Mouse (Mus musculus) heart, embryonic 14.5 days (tissue): ENCODE data around the gene Nt5c. TPM values are rescaled to one million over a fixed set of nuclear protein-coding genes. Genes with fewer than 3 reads are reported as not detected.

Experiments
- ATAC-seq: fragments of 200-750 bp; cut with Nextera tagmentation; 2 replicates; pipeline ENCODE4 v1.8.0; 2017; ENCODE audit warnings: low read depth, moderate TSS enrichment; ENCODE audit not compliant: insufficient number of reproducible peaks, insufficient read depth, low FRiP score
- H3K27ac ChIP-seq, 2 experiments: fragments of 200-500 bp in 1 of 2; fragments of 300-500 bp in 1 of 2; sonication (generic) in 1 of 2; replicated peaks in 1 of 2; 2 replicates each; pipeline ENCODE4 v1.5.1; 2012 to 2014; ENCODE audit warnings: low read depth in 2 of 2, low read length in 2 of 2, control low read depth in 1 of 2, mild to moderate bottlenecking in 1 of 2, mixed read lengths in 1 of 2; ENCODE audit not compliant: control insufficient read depth in 1 of 2, insufficient read depth in 1 of 2
- H3K27me3 ChIP-seq: fragments of 300-500 bp; sonication (generic); 2 replicates; pipeline ENCODE4 v1.6.1; 2014; ENCODE audit warnings: mild to moderate bottlenecking, low read length, control low read depth; ENCODE audit not compliant: control insufficient read depth, insufficient read depth
- H3K36me3 ChIP-seq: fragments of 300-500 bp; sonication (generic); 2 replicates; pipeline ENCODE4 v1.6.1; 2014; ENCODE audit warnings: mild to moderate bottlenecking, control low read depth, low read length, mixed read lengths; ENCODE audit not compliant: control insufficient read depth, insufficient read depth
- H3K4me1 ChIP-seq, 2 experiments: fragments of 200-500 bp in 1 of 2; fragments of 300-500 bp in 1 of 2; sonication (generic) in 1 of 2; 2 replicates each; pipeline ENCODE4 v1.6.1; 2012 to 2014; ENCODE audit warnings: low read length in 2 of 2, control low read depth in 1 of 2, mixed read lengths in 1 of 2; ENCODE audit not compliant: control insufficient read depth in 2 of 2, insufficient read depth in 2 of 2
- H3K4me2 ChIP-seq: fragments of 300-500 bp; sonication (generic); 2 replicates; pipeline ENCODE4 v1.6.1; 2014; ENCODE audit warnings: mild to moderate bottlenecking, low read length
- H3K4me3 ChIP-seq, 2 experiments: fragments of 200-500 bp in 1 of 2; fragments of 300-500 bp in 1 of 2; sonication (generic) in 1 of 2; 2 replicates each; pipeline ENCODE4 v1.5.1; 2012 to 2014; ENCODE audit warnings: low read length in 2 of 2, mild to moderate bottlenecking in 2 of 2, control low read depth in 1 of 2, low read depth in 1 of 2, moderate library complexity in 1 of 2; ENCODE audit not compliant: control insufficient read depth in 1 of 2, insufficient read depth in 1 of 2
- H3K9ac ChIP-seq: fragments of 300-500 bp; sonication (generic); 2 replicates; pipeline ENCODE4 v1.6.1; 2014; ENCODE audit warnings: mild to moderate bottlenecking, low read length
- H3K9me3 ChIP-seq: fragments of 300-500 bp; sonication (generic); 2 replicates; pipeline ENCODE4 v1.6.1; 2016; ENCODE audit warnings: low read length, control low read depth; ENCODE audit not compliant: control insufficient read depth
- WGBS: fragments of 180-500 bp; shearing (Covaris S2); extraction: QIAGEN DNeasy Blood & Tissue Kit; methylation state at CpG from one replicate; pipeline ENCODE4 v1.1.7; 2014; 5-methylcytosine and 5-hydroxymethylcytosine counted together
- polyA plus RNA-seq: library from polyadenylated mRNA; unstranded; fragments of >200 nt; fragmentation: Nextera tagmentation; extraction: Ambion mirVana; gene quantifications from 2 replicates; pipeline ENCODE4 v1.2.1, GENCODE M21; 2014

The Nt5c gene
- polyA plus RNA-seq, 1 experiment from 2014 or later = 54.5 TPM

DNA sequence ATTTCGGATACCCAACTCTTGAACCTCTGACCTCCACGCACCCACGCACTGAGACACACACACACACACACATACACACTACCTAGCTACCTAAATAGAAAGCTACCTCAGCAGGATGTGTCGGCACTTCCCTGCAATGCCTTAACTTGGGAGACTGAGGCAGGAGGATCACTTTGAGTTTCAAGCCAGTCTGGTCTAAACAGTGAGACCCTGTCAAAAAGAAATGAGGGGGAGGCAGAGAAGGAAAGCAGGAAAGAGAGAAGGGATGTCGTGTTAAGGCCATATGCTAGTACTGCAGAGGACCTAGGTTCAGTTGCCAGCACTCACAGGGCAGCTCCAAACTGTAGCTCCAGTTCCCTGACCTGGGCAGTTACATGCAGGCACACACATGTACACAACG is 23.4 kb upstream of the Nt5c start:
- Histone ChIP-seq H3K9me3 (no peaks in the 10 kb centered on the region), H3K4me3 (no peak overlapping the region), H3K4me2 (peak overlapping the region; percentile 53), H3K27me3 (no peaks in the 10 kb centered on the region), H3K27ac (no peak overlapping the region), H3K36me3 (no peaks in the 10 kb centered on the region), H3K9ac (no peak overlapping the region), H3K4me1 (peaks cover 22 to 39% of the 10 kb centered on the region in 2 experiments)
- 68% methylated on average over 6 of the region's 6 CpGs for WGBS
- ATAC-seq = no peak

DNA sequence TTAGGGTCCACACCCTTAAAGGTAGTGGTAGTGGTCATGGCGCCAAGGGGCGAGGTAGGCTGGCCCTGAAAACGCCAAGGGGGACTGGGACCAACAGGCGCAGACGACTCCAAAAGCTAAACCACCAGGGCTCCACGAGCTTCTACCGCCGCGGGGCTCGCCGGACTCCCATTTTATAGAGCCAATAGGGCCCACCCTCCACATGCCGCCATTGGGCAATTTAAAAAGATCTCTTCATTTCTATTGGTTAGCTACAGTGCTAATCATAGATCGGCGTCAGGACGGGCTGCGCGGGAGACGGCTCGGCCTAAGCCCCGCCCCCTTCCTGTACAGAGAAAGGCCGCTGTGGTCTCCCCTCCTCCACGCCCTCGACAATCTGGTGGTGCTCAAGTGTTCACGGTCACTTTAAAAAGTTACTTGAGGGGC is 22.6 kb upstream of the Nt5c start, which contains the start of gene Jpt1:
Gene Jpt1 (minus strand): TSS at position 150 of the 426 bp plus-strand sequence.
- H3K4me2 ChIP-seq = peak within 1 kb of the TSS; percentile 79
- H3K4me1 ChIP-seq = peaks cover 24 to 40% of the 10 kb centered on the region in 2 experiments
- no peaks in the 10 kb centered on the region for H3K27me3 ChIP-seq
- peak within 1 kb of the TSS; percentile 82 to 91 for H3K27ac ChIP-seq
- WGBS = under 1% methylated on average over 24 of the region's 24 CpGs
- H3K36me3 ChIP-seq = no peaks in the 10 kb centered on the region
- peak within 1 kb of the TSS; percentile 82 to 97 for H3K4me3 ChIP-seq
- ATAC-seq = peak; percentile 95
- H3K9ac ChIP-seq = peak within 1 kb of the TSS; percentile 98
- H3K9me3 ChIP-seq = no peaks in the 10 kb centered on the region

DNA sequence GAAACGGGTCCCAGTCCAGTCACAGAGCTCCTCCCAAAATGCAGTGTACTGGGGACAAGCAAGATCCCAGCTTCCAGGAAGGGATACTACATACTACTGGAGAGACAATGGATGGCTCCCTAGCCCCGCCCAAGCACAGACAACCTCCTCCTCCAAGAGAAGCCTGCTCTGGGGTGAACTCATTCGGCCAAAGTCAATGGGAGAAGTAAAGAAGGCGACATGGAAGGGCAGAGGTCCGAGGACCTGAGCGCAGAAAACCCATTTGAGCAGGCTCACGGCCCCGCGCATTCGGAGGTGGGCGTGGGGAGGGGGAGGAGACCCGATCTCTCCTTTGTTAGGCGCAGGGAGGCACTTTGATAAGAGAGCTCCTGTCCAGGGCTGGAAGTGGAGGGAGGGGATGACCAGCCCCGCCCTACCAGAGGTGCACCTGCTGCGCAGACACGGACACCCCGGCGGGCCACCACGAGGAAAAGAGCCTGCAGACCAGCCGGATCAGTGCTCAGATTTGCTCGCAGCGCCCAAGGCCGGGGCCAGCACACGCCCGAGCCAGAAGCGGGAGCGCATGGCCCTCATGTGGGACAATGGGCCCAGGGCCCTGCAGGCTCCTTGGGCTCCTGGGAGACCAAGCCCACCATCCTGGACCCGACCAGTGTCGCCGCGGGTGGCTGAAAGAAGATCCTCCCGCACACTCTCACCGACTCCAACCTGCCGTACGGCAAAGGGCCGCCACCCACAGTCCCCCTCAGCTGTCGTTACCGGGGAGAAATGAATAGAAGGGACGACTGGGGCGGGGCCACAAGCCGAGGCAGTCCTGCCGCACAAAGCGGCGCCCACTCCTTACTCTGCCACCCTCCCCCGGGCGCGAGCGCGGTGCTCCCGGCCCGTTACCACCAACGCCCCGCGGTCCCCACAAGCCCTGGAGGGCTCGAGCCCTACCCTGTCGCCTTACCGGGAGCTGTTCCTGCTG is 21.9 kb upstream of the Nt5c start:
- peaks cover 3% of the 10 kb centered on the region; the same call in 1 of the 2 replicates for H3K36me3 ChIP-seq
- no peaks in the 10 kb centered on the region for H3K9me3 ChIP-seq
- H3K4me1 ChIP-seq = peaks cover 23 to 40% of the 10 kb centered on the region in 2 experiments
- under 1% methylated on average over 57 of the region's 57 CpGs for WGBS
- peak overlapping the region; percentile 79 for H3K4me2 ChIP-seq
- peak overlapping the region; percentile 98 for H3K9ac ChIP-seq
- H3K27me3 ChIP-seq = no peaks in the 10 kb centered on the region
- H3K27ac ChIP-seq = peak overlapping the region; percentile 82 to 91
- peak; percentile 53 for ATAC-seq
- peak overlapping the region; percentile 82 to 97 for H3K4me3 ChIP-seq

DNA sequence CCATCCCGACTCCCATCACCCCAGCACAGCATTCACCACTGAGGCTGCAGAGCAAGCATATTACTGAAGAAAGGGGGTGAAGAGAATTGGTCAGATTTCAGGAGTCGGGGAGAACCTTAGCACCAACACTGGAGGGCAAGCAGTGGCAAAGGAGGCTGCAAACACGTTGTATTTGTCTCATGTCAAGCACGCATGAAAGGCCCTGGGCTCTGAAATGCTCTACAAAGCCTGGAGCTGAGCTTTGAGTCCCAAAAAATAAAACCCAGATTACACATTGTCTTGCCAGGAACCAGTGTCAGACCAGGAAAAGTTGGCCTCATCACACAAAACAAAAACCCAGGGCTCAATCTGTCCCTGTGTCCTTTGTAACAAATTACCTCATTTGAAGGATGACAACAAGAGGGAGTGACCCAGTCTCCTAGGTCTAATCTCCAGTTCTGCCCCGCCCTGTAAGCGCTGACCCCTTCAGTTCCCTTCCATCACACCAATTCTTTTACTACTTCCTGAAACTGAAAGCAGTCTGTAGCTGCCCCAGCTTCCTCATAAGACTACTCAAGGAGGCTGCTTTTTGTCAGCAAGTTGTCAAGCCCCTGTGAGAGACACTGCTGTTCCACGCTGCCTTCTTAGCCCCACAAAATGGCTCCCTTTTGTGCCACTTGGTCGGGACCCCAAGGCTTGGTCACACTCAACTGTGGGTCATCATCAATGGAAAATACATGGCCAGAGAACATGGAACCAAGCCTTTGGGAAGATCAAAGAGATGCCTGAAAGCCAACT is 20.9 kb upstream of the Nt5c start:
- no peak for ATAC-seq
- WGBS = 36% methylated on average over 8 of the region's 8 CpGs
- Histone ChIP-seq H3K9ac (peak overlapping the region; percentile 98), H3K9me3 (no peaks in the 10 kb centered on the region), H3K4me3 (peak overlapping the region; percentile 82 to 97), H3K4me2 (peak overlapping the region; percentile 79), H3K27ac (peak overlapping the region; percentile 82 to 91), H3K4me1 (peaks cover 22 to 46% of the 10 kb centered on the region in 2 experiments), H3K27me3 (no peaks in the 10 kb centered on the region), H3K36me3 (peaks cover 3% of the 10 kb centered on the region; the same call in 1 of the 2 replicates)

DNA sequence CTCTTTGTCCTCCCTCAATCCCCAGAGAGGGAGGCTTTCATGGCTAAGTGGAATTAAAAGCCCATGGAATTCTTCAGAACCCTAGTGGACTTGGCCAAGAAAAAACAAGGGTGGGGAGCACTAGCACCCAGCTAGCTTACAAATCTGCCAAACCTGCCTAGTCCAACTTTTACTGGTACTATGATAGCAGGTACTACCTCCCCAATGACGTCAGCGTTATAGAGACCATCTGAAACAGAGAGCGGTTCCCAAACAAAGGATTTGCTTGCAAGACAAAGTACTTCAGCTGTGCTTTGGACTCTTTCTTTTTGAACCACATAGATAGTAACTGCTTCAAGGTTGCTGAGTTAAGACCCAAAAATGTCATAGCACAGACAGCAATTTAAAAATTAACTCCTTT is 20.3 kb upstream of the Nt5c start:
- peak overlapping the region; percentile 25 to 91; a peak in 3 of 4 replicates for H3K27ac ChIP-seq
- H3K4me1 ChIP-seq = peaks cover 26 to 52% of the 10 kb centered on the region in 2 experiments
- H3K27me3 ChIP-seq = no peaks in the 10 kb centered on the region
- H3K4me3 ChIP-seq = peak overlapping the region; percentile 82 to 97
- WGBS = 56% methylated on average over 3 of the region's 3 CpGs
- H3K9ac ChIP-seq = peak overlapping the region; percentile 98
- H3K36me3 ChIP-seq = peaks cover 5% of the 10 kb centered on the region; the same call in 1 of the 2 replicates
- ATAC-seq = no peak
- H3K9me3 ChIP-seq = no peaks in the 10 kb centered on the region
- peak overlapping the region; percentile 79 for H3K4me2 ChIP-seq

DNA sequence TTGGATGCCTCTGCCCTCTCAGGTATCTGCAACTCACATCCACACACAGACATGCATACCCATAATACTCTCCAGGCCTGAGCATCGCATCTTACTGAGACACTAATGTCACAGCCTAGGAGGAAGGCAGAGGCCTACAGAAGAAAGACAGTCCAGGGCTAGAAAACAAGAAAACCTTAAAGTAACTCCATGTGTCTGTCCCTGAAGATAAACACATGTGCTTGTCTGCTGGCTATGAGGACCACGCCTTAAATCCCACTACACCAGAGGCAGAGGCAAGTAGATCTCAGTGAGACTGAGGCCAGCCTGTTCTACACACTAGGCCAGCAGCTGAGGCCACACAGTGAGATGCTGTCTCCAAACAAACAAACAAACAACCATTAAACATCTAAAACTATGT is 19.5 kb upstream of the Nt5c start:
- Histone ChIP-seq H3K27ac (peak overlapping the region in 1 of 2 experiments; percentile 64; a peak in 2 of 4 replicates), H3K4me3 (peak overlapping the region in 1 of 2 experiments; percentile 17; a peak in 2 of 4 replicates), H3K4me2 (peak overlapping the region; percentile 79), H3K9ac (peak overlapping the region; percentile 98), H3K4me1 (peaks cover 32 to 58% of the 10 kb centered on the region in 2 experiments), H3K27me3 (no peaks in the 10 kb centered on the region), H3K36me3 (peaks cover 7% of the 10 kb centered on the region; the same call in 1 of the 2 replicates), H3K9me3 (no peaks in the 10 kb centered on the region)
- ATAC-seq = no peak
- WGBS = 72% methylated on average over 2 of the region's 2 CpGs

DNA sequence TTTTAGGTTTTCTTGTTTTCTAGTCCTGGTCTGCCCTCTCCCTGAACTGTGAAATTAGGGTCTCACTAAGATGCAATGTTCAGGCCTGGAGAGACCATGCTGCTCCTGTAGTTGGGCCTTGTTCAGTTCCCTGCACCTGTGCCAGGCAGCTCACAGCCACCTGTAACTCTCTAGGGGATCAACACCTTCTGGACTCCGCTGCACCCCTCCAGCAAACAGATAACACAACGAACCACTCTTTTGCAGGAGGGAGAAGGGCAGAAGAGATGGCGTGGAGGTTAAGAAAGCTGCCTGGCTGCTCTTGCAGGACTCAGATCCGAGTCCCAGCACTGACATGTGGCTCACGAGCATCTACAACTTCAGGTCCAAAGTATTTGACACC is 18.8 kb upstream of the Nt5c start:
- H3K27ac ChIP-seq = peak overlapping the region; percentile 46 to 64; a peak in 3 of 4 replicates
- no peak for ATAC-seq
- peak overlapping the region; percentile 79 for H3K4me2 ChIP-seq
- peak overlapping the region in 1 of 2 experiments; percentile 17; a peak in 2 of 4 replicates for H3K4me3 ChIP-seq
- peaks cover 32 to 62% of the 10 kb centered on the region in 2 experiments for H3K4me1 ChIP-seq
- H3K36me3 ChIP-seq = peaks cover 7% of the 10 kb centered on the region; the same call in 1 of the 2 replicates
- no peaks in the 10 kb centered on the region for H3K27me3 ChIP-seq
- WGBS = 36% methylated on average over 5 of the region's 5 CpGs
- H3K9ac ChIP-seq = peak overlapping the region; percentile 98
- no peaks in the 10 kb centered on the region for H3K9me3 ChIP-seq
